Mouse (Mus musculus): Measurements from ENCODE around the gene Gabarapl1. TPM values are rescaled to one million over a fixed set of nuclear protein-coding genes. Genes with fewer than 3 reads are reported as not detected.
"Not testable (repeated sequence)": the region's sequence is repeated elsewhere in the genome, so short reads cannot be mapped to it uniquely, and the experiment has no call there.

The Gabarapl1 gene
- 100 to 1,000 TPM; 118 to 204 (median 178) TPM for total RNA-seq (2022)

DNA sequence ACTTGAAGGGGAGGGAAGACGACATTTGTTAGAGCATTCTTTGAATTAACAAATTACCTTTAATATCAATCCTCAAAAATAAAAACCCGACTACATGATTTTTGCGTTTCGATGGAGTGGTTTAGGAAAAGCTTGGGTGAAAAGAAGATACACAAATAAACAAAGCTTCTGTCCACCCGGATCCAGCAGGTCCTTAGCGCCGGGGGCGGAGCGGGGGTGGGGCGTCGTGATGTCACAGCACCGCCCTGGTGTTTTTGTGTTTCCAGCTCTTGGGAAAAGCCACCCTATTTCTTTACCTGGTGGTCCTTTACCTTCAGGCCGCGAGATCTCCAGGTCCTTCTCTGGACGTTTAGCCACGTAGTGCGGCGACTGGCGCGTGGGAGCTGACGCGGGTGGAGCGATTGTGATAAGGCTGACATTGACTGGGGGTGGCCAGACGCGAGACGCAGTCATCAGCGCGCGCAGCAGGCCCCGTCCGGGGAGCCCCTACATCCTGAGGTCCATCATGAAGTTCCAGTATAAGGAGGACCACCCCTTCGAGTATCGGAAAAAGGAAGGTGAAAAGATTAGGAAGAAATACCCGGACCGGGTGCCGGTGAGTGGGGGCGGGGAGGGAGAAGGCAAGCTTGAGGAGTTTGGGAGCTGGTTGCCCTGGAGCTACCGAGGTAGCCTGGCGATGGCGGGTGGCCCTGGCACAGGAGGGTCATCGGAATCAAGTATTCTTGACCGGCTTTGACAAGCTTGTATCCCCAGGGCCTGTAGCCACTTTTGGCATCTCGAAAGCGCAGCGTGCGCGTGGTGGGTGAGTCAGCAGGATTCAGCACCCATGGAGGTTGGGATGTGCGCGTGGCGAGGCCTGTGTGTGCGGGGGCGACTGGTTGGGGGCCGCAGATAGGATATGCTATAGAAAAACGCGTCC lies at the start of gene Gabarapl1:
Gene Gabarapl1, plus strand, starts transcription at position 219 of the 919 bp plus-strand sequence.
- DNase-seq (ENCODE audit: low spot score), result peak; percentile 89

- DNase-seq (ENCODE audit: low spot score), result no peak
Observed at GRCm38 (mm10) chr6:129494924-129495323, 38.0 kb upstream of the Gabarapl1 start.

DNA sequence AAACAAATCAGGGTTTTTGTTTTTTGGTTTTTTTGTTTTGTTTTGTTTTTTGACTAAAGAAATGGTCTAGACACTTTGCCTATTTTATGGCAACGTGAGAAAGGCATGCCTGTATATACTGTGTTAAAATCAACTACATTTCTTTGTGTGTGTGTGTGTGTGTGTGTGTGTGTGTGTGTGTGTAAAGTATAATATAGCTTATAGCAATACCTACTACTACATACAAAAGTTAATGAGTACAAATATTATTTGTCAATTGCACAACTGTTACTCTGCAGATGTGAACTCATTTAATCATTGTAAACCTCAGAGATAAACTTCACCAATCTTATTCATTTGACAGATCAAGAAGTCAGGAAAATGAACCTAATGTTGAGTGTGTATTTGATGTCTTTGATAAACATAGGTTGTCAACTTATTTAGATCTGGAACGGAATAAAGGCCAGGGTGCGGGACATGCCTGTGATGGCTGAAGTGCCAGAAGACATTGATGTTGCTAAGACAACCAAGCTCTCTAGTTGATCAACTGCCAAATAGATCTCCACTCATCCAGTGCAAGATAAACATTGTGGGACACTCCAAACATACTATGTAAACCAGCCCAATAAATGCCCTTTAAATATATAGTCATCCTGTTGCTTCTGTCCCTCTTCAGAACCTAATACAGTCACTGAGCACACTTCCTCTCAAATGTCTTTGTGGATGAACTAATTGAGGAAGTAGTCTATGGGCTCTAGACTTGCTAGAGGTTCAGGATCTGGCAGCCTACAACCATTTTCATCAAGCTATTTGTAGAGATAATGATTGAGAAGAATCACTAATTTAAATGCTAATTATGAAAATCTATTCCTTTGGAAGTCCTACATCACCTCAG lies 35.4 kb upstream of the Gabarapl1 start:
- no peak for DNase-seq (ENCODE audit: low spot score)

DNA sequence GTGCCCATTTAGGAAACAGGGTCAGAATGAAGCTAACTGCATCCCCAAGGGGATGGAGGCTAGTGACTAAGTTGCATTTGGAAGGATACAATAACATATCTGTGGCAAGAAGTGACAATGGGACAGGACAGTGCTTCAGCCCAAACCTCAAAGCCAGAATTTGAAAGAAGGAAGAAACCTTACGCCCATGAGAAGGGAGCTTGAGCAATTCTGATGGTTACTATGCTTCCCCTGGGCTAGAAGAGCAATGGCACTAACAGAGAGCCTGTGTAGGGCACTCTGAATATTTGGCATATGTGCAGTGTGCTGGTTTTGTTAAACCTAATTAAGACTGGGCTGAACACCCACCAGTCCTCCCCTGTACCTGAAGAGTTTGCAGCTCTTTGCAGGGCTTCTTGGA lies 33.4 kb upstream of the Gabarapl1 start:
- DNase-seq (ENCODE audit: low spot score), result not testable (repeated sequence)

- DNase-seq (ENCODE audit: low spot score), result no peak
Observed at GRCm38 (mm10) chr6:129503471-129503870, 29.5 kb upstream of the Gabarapl1 start.

- no peak for DNase-seq (ENCODE audit: low spot score)
Observed at GRCm38 (mm10) chr6:129507024-129507423, 25.9 kb upstream of the Gabarapl1 start, which contains the start of gene Olr1. Gene Olr1 (minus strand): TSS chr6:129507165.

GRCm38 (mm10) chr6:129510120-129510911 lies 22.6 kb upstream of the Gabarapl1 start:
- no peak for DNase-seq (ENCODE audit: low spot score)

DNA sequence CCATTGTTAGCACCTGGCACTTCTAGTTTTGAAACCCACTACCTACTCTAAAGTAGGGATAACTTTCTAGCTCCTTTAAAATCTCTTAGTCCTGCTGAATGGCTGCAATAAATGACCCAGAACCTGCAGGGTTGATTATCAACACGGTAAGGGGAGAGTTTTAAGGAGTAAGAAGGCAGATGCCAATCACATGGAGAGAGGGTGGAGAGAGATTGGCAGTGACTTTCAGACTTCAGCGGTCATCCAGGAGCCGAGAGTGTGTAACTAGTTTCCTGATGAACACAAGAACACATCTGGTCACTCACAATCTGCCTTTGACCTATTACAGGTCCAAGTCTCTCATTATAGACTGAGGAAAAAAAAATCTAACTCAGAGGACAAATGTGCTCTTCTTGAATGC lies 20.6 kb upstream of the Gabarapl1 start, which contains the start of gene Tmem52b:
Gene Tmem52b, plus strand, starts transcription at position 189 of the 400 bp plus-strand sequence.
- DNase-seq (ENCODE audit: low spot score), result no peak

- DNase-seq (ENCODE audit: low spot score), result no peak
Observed at GRCm38 (mm10) chr6:129512868-129513267, 20.1 kb upstream of the Gabarapl1 start.

GRCm38 (mm10) chr6:129513409-129513808 lies 19.6 kb upstream of the Gabarapl1 start:
- no peak for DNase-seq (ENCODE audit: low spot score)

DNA sequence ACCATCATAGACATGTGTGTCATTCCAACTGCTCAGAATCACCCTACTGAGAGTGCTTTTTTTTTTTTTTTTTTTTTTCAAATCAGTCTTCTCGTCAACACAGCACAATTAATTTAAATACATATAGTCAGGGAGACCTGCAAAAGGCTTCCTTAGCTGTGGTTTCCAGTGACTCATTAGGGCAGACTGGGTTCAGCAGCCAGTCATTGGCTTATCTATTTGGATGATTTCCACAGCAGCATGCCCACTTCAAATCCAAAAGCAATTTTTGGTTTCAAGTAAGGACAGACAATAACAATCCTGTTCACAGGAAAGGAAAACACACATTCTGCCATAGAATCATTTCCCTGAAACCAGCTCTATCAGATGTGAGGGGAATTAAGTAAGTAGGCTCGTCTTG lies 18.6 kb upstream of the Gabarapl1 start:
- DNase-seq (ENCODE audit: low spot score), result no peak

DNA sequence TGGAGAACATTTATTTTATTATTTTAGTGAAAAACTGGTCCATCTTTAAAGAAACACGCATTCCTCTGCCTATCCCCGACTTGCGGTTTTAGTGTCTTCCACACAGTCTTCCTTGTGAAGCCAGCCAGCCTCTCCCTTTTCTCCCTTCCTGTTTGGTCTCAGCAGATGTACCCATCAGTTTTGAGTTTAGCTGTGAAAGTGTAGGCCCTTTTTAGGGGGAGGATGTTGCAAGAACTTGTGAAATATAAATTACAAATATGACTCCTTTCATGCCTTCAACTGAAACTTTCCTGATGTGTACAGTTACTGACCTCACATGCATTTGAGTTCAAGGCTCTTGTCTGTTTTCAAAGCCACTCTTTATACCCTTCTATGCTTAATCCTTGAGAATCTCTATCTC lies 17.9 kb upstream of the Gabarapl1 start:
- DNase-seq (ENCODE audit: low spot score), result no peak

- no peak for DNase-seq (ENCODE audit: low spot score)
Observed at GRCm38 (mm10) chr6:129516388-129516787, 16.6 kb upstream of the Gabarapl1 start.

DNA sequence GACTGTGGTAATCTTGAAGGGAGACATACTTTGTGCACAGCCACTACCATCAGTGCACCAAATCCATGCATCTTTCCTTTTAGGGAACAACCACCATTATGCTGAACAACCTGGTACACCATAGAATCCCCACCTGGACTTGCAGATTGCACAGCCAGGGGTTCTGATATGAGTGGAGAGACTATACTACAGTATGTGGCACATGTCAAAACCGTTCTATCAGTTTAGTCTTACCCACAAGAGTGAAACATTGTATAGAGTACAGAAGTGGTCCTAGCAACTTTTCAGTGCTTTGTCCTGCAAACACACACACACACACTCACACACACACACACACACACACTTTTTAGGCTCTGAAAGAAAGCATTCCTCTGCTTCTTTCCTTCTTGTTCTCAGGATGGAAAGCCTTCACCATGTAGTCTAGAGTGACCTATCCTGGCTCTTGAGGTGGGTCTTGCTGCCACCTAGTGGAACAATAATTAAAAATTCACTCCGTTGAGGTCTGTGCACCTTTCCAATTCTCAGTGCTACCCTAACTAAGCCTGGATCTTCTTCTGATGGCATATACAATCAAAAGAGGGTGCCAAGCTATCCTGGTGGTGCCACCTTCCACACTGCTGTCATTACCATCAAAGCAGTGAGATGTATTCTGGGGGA lies 15.1 kb upstream of the Gabarapl1 start:
- DNase-seq (ENCODE audit: low spot score), result peak; percentile 46

DNA sequence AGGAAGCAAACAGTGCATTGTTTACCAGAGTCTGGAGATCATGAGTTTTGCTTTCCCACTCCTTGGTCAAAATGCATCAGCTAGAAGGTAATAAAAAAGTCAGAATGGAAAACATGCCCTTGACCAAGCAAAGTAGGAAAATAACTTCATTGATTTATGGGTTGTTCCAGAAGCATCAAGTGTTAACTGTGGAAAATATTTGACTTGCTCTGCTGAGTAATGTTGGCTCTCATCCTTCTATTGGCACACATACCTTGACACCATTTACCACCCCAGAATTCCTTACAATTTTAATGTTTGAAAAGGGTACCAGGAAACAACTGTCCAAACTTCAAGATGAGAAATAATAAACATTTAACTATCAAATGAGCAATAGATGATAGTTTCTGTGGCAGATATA lies 6.9 kb upstream of the Gabarapl1 start:
- no peak for DNase-seq (ENCODE audit: low spot score)

DNA sequence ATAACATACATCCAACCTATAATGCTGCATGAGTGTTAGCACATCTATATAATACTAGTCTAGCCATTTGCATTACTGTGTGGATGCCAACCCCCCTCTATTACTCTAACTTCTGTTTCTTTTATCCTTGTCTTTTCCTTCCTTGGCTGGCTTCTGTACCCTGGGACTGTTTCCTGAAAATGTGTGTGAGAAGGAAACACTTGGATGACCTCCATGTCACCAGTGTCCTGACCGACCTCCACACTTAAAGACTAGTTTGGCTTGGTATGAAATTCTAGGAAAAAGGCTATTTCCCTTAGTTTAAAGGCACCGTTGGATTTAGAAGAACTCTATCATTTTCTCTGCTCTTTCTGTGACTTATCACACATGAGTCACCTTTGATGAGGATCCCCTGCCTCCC lies 5.5 kb upstream of the Gabarapl1 start:
- no peak for DNase-seq (ENCODE audit: low spot score)

DNA sequence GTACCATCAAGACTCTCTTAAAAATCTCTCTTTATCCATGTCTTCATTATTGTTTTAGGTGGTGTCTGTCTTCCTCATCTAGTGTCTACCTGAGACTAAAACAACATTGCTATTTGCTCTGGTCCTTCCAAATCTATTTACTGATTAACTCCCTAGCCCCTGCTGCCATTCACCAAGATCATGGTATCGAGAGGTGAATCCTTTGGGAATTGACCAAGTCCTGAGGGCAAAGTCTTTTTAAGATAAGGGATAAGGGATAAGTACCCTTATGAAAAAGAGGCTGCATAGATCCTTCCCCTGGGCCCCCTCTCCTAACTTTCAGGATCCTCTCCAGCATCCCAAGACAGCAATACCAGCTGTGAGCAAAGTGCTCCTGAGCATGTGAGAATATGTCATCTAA lies 3.4 kb upstream of the Gabarapl1 start:
- no peak for DNase-seq (ENCODE audit: low spot score)

- no peak for DNase-seq (ENCODE audit: low spot score)
Observed at GRCm38 (mm10) chr6:129530261-129530660, 2.7 kb upstream of the Gabarapl1 start.

DNA sequence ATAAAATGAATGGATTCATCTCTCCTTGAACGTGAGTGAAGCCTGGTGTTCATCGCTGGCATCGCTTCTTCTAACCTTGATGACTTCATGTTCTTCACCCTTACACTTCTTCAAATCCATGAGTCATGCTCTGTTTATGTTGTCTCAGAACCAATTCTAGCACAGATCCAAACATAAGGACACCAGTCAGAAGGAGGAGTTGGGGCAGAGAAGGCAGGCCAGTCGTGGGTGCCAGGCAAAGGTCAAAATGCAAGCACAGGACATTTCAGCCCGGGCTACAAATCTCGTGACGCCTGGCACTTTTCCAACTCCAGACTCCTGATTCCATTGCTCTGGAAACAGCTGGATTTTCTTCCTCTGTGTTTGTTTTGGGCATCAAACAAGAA lies 411 bp upstream of the Gabarapl1 start:
- peak; percentile 83 for DNase-seq (ENCODE audit: low spot score)

- DNase-seq (ENCODE audit: low spot score), result peak; percentile 21
Observed at GRCm38 (mm10) chr6:129534057-129534456, 1.1 kb downstream of the Gabarapl1 start.

DNA sequence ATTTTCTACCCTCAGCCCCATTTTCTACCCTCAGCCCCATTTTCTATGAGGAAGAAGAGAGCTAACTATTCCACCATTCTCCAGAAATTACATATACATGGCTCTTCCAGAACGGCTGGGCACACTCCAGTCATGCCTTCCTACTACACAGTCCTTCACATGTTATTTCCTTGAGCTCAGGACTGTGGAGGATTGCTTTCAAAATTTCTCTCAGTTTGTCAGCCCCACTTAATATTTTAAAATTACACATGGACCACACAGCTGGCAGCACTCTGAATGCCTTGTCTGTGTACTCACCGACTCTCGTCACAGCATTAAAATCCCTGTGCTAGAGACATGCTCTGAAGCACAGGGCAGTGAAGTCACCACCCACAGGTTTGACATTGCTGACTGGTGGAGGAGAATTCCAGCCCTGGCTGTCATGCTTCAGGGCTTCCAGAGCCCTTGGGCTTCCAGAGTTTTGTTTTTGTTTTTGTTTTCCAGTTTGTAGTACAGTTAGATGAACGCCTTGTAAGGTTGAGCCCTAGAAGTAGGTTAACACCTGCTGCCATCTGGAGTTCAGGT lies 1.7 kb downstream of the Gabarapl1 start:
- no peak for DNase-seq (ENCODE audit: low spot score)

Measured in heart, adult 8-10 months (tissue).